Mouse (Mus musculus) heart, embryonic 13.5 days (tissue): Measurements from ENCODE around the gene 2010111I01Rik. TPM values are rescaled to one million over a fixed set of nuclear protein-coding genes. Genes with fewer than 3 reads are reported as not detected.

Source experiments
- ATAC-seq: fragments of 200-750 bp; cut with Nextera tagmentation; 2 replicates; pipeline ENCODE4 v1.8.0; 2017; ENCODE audit warnings: moderate TSS enrichment; ENCODE audit not compliant: insufficient number of reproducible peaks, low FRiP score, low TSS enrichment; ENCODE audit errors: extremely low read depth
- H3K27ac ChIP-seq: fragments of 300-500 bp; sonication (generic); replicated peaks from 2 replicates; pipeline ENCODE4 v1.5.1; 2015; ENCODE audit warnings: moderate library complexity, mild to moderate bottlenecking, inconsistent platforms
- H3K27me3 ChIP-seq: fragments of 300-500 bp; sonication (generic); replicated peaks from 2 replicates; pipeline ENCODE4 v1.6.1; 2015; ENCODE audit warnings: mild to moderate bottlenecking, inconsistent platforms
- H3K36me3 ChIP-seq: fragments of 300-500 bp; sonication (generic); 2 replicates; pipeline ENCODE4 v1.6.1; 2015; ENCODE audit warnings: mild to moderate bottlenecking, inconsistent platforms
- H3K4me1 ChIP-seq: fragments of 300-500 bp; sonication (generic); 2 replicates; pipeline ENCODE4 v1.6.1; 2015; ENCODE audit warnings: inconsistent platforms
- H3K4me2 ChIP-seq: fragments of 300-500 bp; sonication (generic); 2 replicates; pipeline ENCODE4 v1.6.1; 2015; ENCODE audit warnings: inconsistent platforms, mild to moderate bottlenecking, moderate library complexity
- H3K4me3 ChIP-seq: fragments of 300-500 bp; sonication (generic); 2 replicates; pipeline ENCODE4 v1.5.1; 2015; ENCODE audit warnings: moderate library complexity, mild to moderate bottlenecking, inconsistent platforms
- H3K9ac ChIP-seq: fragments of 300-500 bp; sonication (generic); 2 replicates; pipeline ENCODE4 v1.6.1; 2015; ENCODE audit warnings: inconsistent platforms, mild to moderate bottlenecking, moderate library complexity
- H3K9me3 ChIP-seq: fragments of 300-500 bp; sonication (generic); 2 replicates; pipeline ENCODE4 v1.6.1; 2016; ENCODE audit warnings: inconsistent platforms
- whole genome bisulfite sequencing: fragments of 180-500 bp; shearing (Covaris S2); methylation state at CpG from one replicate; pipeline ENCODE4 v1.1.7; 2015; ENCODE audit warnings: mixed read lengths; 5-methylcytosine and 5-hydroxymethylcytosine counted together
- polyA plus RNA-seq: library from polyadenylated mRNA; unstranded; fragments of >200 nt; fragmentation: Nextera tagmentation; extraction: Ambion mirVana; gene quantifications from 2 replicates; pipeline ENCODE4 v1.2.1, GENCODE M21; 2015

2010111I01Rik gene
- polyA plus RNA-seq, 1 experiment from 2014 or later = 57.7 TPM

DNA sequence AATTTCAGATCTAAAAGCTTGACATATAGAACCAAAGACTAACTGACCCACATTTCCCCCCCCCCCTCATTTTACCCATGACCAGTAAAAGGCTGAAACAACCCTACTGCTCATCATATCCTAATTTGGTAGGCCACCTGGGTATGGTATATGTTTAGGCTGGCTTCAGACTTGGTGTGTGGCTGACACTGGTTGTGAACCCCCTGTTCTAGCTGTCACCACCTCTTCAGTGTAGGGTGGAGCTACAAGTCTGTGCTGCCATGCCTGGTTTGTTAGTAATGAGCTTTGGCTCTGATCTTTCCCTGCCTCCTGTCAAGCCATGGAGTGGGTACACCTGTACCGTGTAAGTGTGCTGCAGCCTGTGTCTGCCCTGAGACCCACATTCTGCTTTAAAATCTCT, 66.6 kb downstream of the 2010111I01Rik start:
- H3K9me3 ChIP-seq = no peaks in the 10 kb centered on the region
- H3K36me3 ChIP-seq = no peaks in the 10 kb centered on the region
- H3K4me3 ChIP-seq = no peak overlapping the region
- no peaks in the 10 kb centered on the region for H3K27me3 ChIP-seq
- no peak overlapping the region for H3K4me2 ChIP-seq
- H3K27ac ChIP-seq = peak overlapping the region; percentile 62
- no peak overlapping the region for H3K9ac ChIP-seq
- WGBS = 40% methylated on average over 1 of the region's 1 CpGs
- ATAC-seq = no peak
- H3K4me1 ChIP-seq = peaks cover 25% of the 10 kb centered on the region

- H3K27me3 ChIP-seq = no peaks in the 10 kb centered on the region
- H3K27ac ChIP-seq = peak overlapping the region; percentile 71
- H3K4me2 ChIP-seq = no peak overlapping the region
- H3K9me3 ChIP-seq = no peaks in the 10 kb centered on the region
- WGBS = 61% methylated on average over 5 of the region's 5 CpGs
- no peak for ATAC-seq
- H3K9ac ChIP-seq = no peak overlapping the region
- H3K4me1 ChIP-seq = peaks cover 25% of the 10 kb centered on the region
- H3K4me3 ChIP-seq = no peak overlapping the region
- H3K36me3 ChIP-seq = no peaks in the 10 kb centered on the region
Observed at GRCm38 (mm10) chr13:63032304-63032830, 67.7 kb downstream of the 2010111I01Rik start.

- no peak overlapping the region for H3K4me3 ChIP-seq
- no peaks in the 10 kb centered on the region for H3K27me3 ChIP-seq
- no peaks in the 10 kb centered on the region for H3K9me3 ChIP-seq
- peak overlapping the region; percentile 71 for H3K27ac ChIP-seq
- H3K4me2 ChIP-seq = no peak overlapping the region
- H3K4me1 ChIP-seq = peaks cover 28% of the 10 kb centered on the region
- 70% methylated on average over 8 of the region's 8 CpGs for WGBS
- no peaks in the 10 kb centered on the region for H3K36me3 ChIP-seq
- ATAC-seq = no peak
- no peak overlapping the region for H3K9ac ChIP-seq
Observed at GRCm38 (mm10) chr13:63032958-63033357, 68.3 kb downstream of the 2010111I01Rik start.

DNA sequence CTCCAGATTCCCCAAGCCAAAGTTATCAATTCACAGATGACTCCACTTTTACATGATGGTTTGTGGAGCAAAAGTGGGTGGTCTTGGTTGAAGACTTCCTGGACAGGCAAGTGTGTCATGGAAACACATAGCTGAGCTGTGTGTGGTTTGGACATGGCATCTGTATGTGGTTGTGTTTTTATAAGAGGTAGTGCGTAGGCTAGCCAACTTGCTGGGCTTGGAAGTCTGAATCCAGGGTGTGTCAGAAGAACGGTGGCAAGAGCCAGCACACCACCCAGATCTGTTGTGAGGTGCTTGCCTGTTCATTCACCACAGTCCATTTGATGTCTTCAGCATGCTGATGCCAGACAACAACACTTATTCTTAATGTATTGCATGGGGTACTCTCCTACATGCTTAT, 68.7 kb downstream of the 2010111I01Rik start:
- Histone ChIP-seq H3K9ac (no peak overlapping the region), H3K4me2 (no peak overlapping the region), H3K4me1 (peaks cover 29% of the 10 kb centered on the region), H3K27ac (peak overlapping the region; percentile 71), H3K9me3 (no peaks in the 10 kb centered on the region), H3K4me3 (no peak overlapping the region), H3K27me3 (no peaks in the 10 kb centered on the region), H3K36me3 (no peaks in the 10 kb centered on the region)
- 95% methylated on average over 2 of the region's 2 CpGs for WGBS
- no peak for ATAC-seq

GRCm38 (mm10) chr13:63034666-63035065, 70.0 kb downstream of the 2010111I01Rik start:
- Histone ChIP-seq H3K9ac (no peak overlapping the region), H3K9me3 (no peaks in the 10 kb centered on the region), H3K27ac (no peak overlapping the region), H3K4me3 (no peak overlapping the region), H3K36me3 (no peaks in the 10 kb centered on the region), H3K4me1 (peaks cover 37% of the 10 kb centered on the region), H3K27me3 (no peaks in the 10 kb centered on the region), H3K4me2 (no peak overlapping the region)
- 74% methylated on average over 4 of the region's 4 CpGs for WGBS
- no peak for ATAC-seq

DNA sequence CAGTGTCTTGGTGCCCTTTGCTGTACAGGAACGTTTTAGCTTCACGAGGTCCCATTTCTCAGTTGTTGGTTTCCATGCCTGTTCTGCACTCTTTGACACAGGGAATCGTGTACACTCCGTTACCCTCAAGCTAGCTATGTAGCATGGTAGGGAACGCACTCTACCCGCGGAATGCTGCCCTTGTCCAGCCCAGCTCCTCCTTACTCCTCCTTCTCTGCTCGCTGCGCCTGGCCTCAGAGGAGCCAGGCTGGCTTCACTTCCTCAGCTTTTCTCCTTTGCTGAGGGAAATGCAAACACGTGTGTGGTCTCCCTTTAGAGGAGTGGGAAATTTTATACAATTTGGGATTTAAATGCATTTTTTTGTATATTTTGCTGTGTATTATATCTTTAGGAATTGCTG, 73.2 kb downstream of the 2010111I01Rik start:
- no peak overlapping the region for H3K9ac ChIP-seq
- peaks cover 15% of the 10 kb centered on the region for H3K4me1 ChIP-seq
- ATAC-seq = no peak
- H3K36me3 ChIP-seq = no peaks in the 10 kb centered on the region
- H3K9me3 ChIP-seq = no peaks in the 10 kb centered on the region
- 48% methylated on average over 10 of the region's 10 CpGs for WGBS
- no peak overlapping the region for H3K27ac ChIP-seq
- H3K4me2 ChIP-seq = no peak overlapping the region
- H3K27me3 ChIP-seq = no peaks in the 10 kb centered on the region
- no peak overlapping the region for H3K4me3 ChIP-seq

DNA sequence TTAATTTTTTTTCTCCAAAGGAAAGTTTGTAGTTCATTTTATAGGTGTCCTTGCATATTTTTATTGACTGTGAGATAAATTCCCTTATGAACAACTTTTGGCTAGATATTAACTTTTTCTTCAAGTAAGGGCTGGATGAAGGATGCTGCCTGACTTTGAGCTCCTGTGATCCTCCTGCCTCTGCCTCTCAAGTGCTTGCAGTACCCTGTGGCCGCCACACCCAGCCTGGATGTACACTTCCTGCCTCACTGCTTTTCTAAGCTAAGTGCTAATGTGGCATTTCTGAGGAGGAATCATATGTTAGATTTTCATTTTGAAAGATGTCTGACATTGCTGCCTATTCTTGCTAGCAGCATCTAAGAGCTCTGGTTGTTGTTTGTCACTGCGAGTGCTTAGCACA, 73.7 kb downstream of the 2010111I01Rik start:
- Histone ChIP-seq H3K9ac (no peak overlapping the region), H3K27me3 (no peaks in the 10 kb centered on the region), H3K4me2 (no peak overlapping the region), H3K4me3 (no peak overlapping the region), H3K4me1 (peaks cover 12% of the 10 kb centered on the region), H3K9me3 (no peaks in the 10 kb centered on the region), H3K27ac (no peak overlapping the region), H3K36me3 (no peaks in the 10 kb centered on the region)
- ATAC-seq = no peak
- 75% methylated on average over 2 of the region's 2 CpGs for WGBS

GRCm38 (mm10) chr13:63038871-63039270, 74.2 kb downstream of the 2010111I01Rik start:
- Histone ChIP-seq H3K9me3 (no peaks in the 10 kb centered on the region), H3K9ac (no peak overlapping the region), H3K4me3 (no peak overlapping the region), H3K27me3 (no peaks in the 10 kb centered on the region), H3K36me3 (no peaks in the 10 kb centered on the region), H3K4me1 (peaks cover 12% of the 10 kb centered on the region), H3K27ac (no peak overlapping the region), H3K4me2 (no peak overlapping the region)
- WGBS = 57% methylated on average over 1 of the region's 1 CpGs
- no peak for ATAC-seq

- Histone ChIP-seq H3K4me2 (no peak overlapping the region), H3K9me3 (no peaks in the 10 kb centered on the region), H3K27ac (no peak overlapping the region), H3K4me3 (no peak overlapping the region), H3K9ac (no peak overlapping the region), H3K4me1 (peaks cover 17% of the 10 kb centered on the region), H3K27me3 (no peaks in the 10 kb centered on the region), H3K36me3 (no peaks in the 10 kb centered on the region)
- 35% methylated on average over 6 of the region's 6 CpGs for WGBS
- ATAC-seq = no peak
Observed at GRCm38 (mm10) chr13:63039326-63039725, 74.6 kb downstream of the 2010111I01Rik start.

DNA sequence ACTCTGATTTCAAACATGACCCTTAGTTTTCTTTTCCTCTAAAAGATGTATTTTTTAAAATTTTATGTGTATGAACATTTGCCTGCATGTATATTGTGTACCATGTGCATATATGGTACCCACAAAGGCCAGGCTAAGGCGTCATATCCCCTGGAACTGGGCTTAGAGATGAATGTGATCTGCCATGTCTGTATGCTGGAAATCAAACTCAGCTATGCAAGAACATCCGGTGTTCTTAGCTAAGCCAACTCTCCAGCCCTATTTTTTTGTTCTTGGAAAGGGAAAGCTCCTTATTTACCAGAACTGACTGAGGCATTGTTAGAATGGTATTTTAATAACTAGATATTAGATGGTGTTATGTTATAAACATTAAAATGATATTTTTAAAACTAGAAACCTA, 75.2 kb downstream of the 2010111I01Rik start:
- H3K4me3 ChIP-seq = no peak overlapping the region
- no peak overlapping the region for H3K9ac ChIP-seq
- no peak overlapping the region for H3K4me2 ChIP-seq
- H3K27ac ChIP-seq = no peak overlapping the region
- peaks cover 17% of the 10 kb centered on the region for H3K4me1 ChIP-seq
- no peaks in the 10 kb centered on the region for H3K27me3 ChIP-seq
- WGBS = 67% methylated on average over 2 of the region's 2 CpGs
- no peaks in the 10 kb centered on the region for H3K9me3 ChIP-seq
- ATAC-seq = no peak
- H3K36me3 ChIP-seq = no peaks in the 10 kb centered on the region

GRCm38 (mm10) chr13:63045504-63046205, 81.0 kb downstream of the 2010111I01Rik start:
- H3K4me1 ChIP-seq = peaks cover 5% of the 10 kb centered on the region; the same call in 1 of the 2 replicates
- no peak overlapping the region for H3K27ac ChIP-seq
- H3K9ac ChIP-seq = no peak overlapping the region
- H3K4me2 ChIP-seq = no peak overlapping the region
- 65% methylated on average over 2 of the region's 2 CpGs for WGBS
- H3K36me3 ChIP-seq = no peaks in the 10 kb centered on the region
- no peaks in the 10 kb centered on the region for H3K27me3 ChIP-seq
- H3K9me3 ChIP-seq = peaks cover 5% of the 10 kb centered on the region; the same call in 1 of the 2 replicates
- no peak for ATAC-seq
- H3K4me3 ChIP-seq = no peak overlapping the region
